Mouse (Mus musculus): Measurements from ENCODE around the gene Nrip1.

GRCm38 (mm10) chr16:76396512-76396911, 22.9 kb upstream of the Nrip1 start:
- TF ChIP-seq POLR2A (IDR thresholded peaks at IDR 0.05; ENCODE audit: insufficient read depth, low read length) (no peak), EP300 (IDR thresholded peaks at IDR 0.05; ENCODE audit: insufficient read depth, low read depth, low read length) (no peak)
